Mouse (Mus musculus) ES-E14 (cell line): ENCODE results near the gene Thtpa. TPM values are rescaled to one million over a fixed set of nuclear protein-coding genes. Genes with fewer than 3 reads are reported as not detected.

Source experiments
- DNase-seq: peaks from one replicate; pipeline ENCODE4 v3.0.0-alpha.2; 2013; ENCODE audit warnings: low read depth, low spot score
- H3K27ac ChIP-seq: 2 replicates; pipeline ENCODE4 v1.5.1; 2012; ENCODE audit warnings: low read depth, mild to moderate bottlenecking, low read length, moderate library complexity, mixed read lengths; ENCODE audit not compliant: poor library complexity, insufficient read depth, severe bottlenecking
- H3K36me3 ChIP-seq: 2 replicates; pipeline ENCODE4 v1.6.1; 2012; ENCODE audit warnings: mild to moderate bottlenecking, low read length, moderate library complexity, mixed read lengths; ENCODE audit not compliant: control insufficient read depth, poor library complexity, insufficient read depth, severe bottlenecking
- H3K4me1 ChIP-seq, 2 experiments: fragments of 150-350 bp in 1 of 2; sonication (generic) in 1 of 2; 2 replicates each; pipeline ENCODE4 v1.6.1; 2012; ENCODE audit warnings: low read length in 2 of 2, mild to moderate bottlenecking in 1 of 2, mixed read lengths in 1 of 2; ENCODE audit not compliant: control insufficient read depth in 2 of 2, insufficient read depth in 2 of 2, poor library complexity in 1 of 2
- H3K4me3 ChIP-seq, 2 experiments: fragments of 150-350 bp in 1 of 2; sonication (generic) in 1 of 2; 2 replicates each; pipeline ENCODE4 v1.5.1; 2012; ENCODE audit warnings: low read length in 2 of 2, low read depth in 1 of 2, mild to moderate bottlenecking in 1 of 2, mixed read lengths in 1 of 2; ENCODE audit not compliant: insufficient read depth in 1 of 2, poor library complexity in 1 of 2, severe bottlenecking in 1 of 2
- H3K9ac ChIP-seq: 2 replicates; pipeline ENCODE4 v1.6.1; 2012; ENCODE audit warnings: low read depth, mild to moderate bottlenecking, low read length, mixed read lengths; ENCODE audit not compliant: poor library complexity, insufficient read depth, severe bottlenecking
- H3K9me3 ChIP-seq: fragments of 150-350 bp; sonication (generic); 2 replicates; pipeline ENCODE4 v1.6.1; 2012; ENCODE audit warnings: low read depth, mild to moderate bottlenecking, low read length; ENCODE audit not compliant: control insufficient read depth, insufficient read depth
- CHD2 ChIP-seq: IDR thresholded peaks from 2 replicates; pipeline ENCODE4 v1.6.1; 2014; ENCODE audit warnings: mild to moderate bottlenecking, low read depth, low read length, inconsistent platforms
- HCFC1 ChIP-seq: IDR thresholded peaks from 2 replicates; pipeline ENCODE4 v1.6.1; 2012; ENCODE audit warnings: low read length, inconsistent platforms, borderline replicate concordance; ENCODE audit not compliant: insufficient read depth
- MAFK ChIP-seq: IDR thresholded peaks from 2 replicates; pipeline ENCODE4 v1.6.1; 2014; ENCODE audit warnings: mild to moderate bottlenecking, low read depth, low read length, inconsistent platforms; ENCODE audit not compliant: insufficient read depth
- ZC3H11A ChIP-seq: IDR thresholded peaks from 2 replicates; pipeline ENCODE4 v1.6.1; 2012; ENCODE audit warnings: low read depth, mild to moderate bottlenecking, inconsistent platforms, low read length, borderline replicate concordance
- ZNF384 ChIP-seq: IDR thresholded peaks from 2 replicates; pipeline ENCODE4 v1.6.1; 2012; ENCODE audit warnings: low read depth, low read length, inconsistent platforms
- in situ Hi-C, 2 experiments: fragments of 600-800 bp; cut with MboI; formaldehyde crosslinking; loops; one replicate each; pipeline ENCODE4 v1.15.1; 2025; ENCODE audit warnings: low sequenced_read_pairs in 2 of 2, inconsistent platforms in 1 of 2; ENCODE audit not compliant: unreplicated experiment in 2 of 2
- total RNA-seq: library from RNA; depleted of rRNA; stranded (reverse); fragments of 300-350 nt; gene quantifications from 2 replicates; pipeline ENCODE4 v1.2.3, GENCODE M21; 2012

The Thtpa gene
- total RNA-seq, 1 experiment, result 7.9 TPM

- TF ChIP-seq ZC3H11A, result no peak
- no peak overlapping the region for H3K9ac ChIP-seq
- in situ Hi-C loops, result no loop called here
These were observed 40.8 kb upstream of the Thtpa start for GRCm38 (mm10) chr14:55053708-55054190.

GRCm38 (mm10) chr14:55054191-55054749 lies 40.3 kb upstream of the Thtpa start:
- no peak overlapping the region for H3K9ac ChIP-seq
- H3K4me1 ChIP-seq, result peaks cover 5 to 7% of the 10 kb centered on the region in 2 experiments; a peak in 2 of 4 replicates
- H3K36me3 ChIP-seq, result no peaks in the 10 kb centered on the region
- no peaks in the 10 kb centered on the region for H3K9me3 ChIP-seq
- no peak overlapping the region for H3K4me3 ChIP-seq
- H3K27ac ChIP-seq, result no peak overlapping the region
- in situ Hi-C loops, result no loop called here
- no peak for DNase-seq
- TF ChIP-seq ZNF384, result no peak
- no peak for TF ChIP-seq HCFC1
- no peak for TF ChIP-seq ZC3H11A
- no peak for TF ChIP-seq MAFK
- TF ChIP-seq CHD2, result no peak

More at GRCm38 (mm10) chr14:55053708-55054190, 40.8 kb upstream of the Thtpa start:
- DNase-seq, result no peak
- no peaks in the 10 kb centered on the region for H3K36me3 ChIP-seq
- H3K4me1 ChIP-seq, result peaks cover 4 to 9% of the 10 kb centered on the region in 2 experiments; a peak in 1 of 4 replicates
- H3K9me3 ChIP-seq, result no peaks in the 10 kb centered on the region
- no peak overlapping the region for H3K4me3 ChIP-seq
- H3K27ac ChIP-seq, result no peak overlapping the region

- H3K4me1 ChIP-seq, result peaks cover 7 to 9% of the 10 kb centered on the region in 2 experiments; a peak in 3 of 4 replicates
- DNase-seq, result no peak
- in situ Hi-C loops, result no loop called here
- no peaks in the 10 kb centered on the region for H3K9me3 ChIP-seq
- H3K4me3 ChIP-seq, result no peak overlapping the region
- no peaks in the 10 kb centered on the region for H3K36me3 ChIP-seq
- no peak overlapping the region for H3K9ac ChIP-seq
- H3K27ac ChIP-seq, result no peak overlapping the region
- TF ChIP-seq HCFC1 (no peak), MAFK (no peak), ZNF384 (no peak), CHD2 (no peak), ZC3H11A (no peak)
These were observed 39.3 kb upstream of the Thtpa start for GRCm38 (mm10) chr14:55055167-55055834.

- H3K36me3 ChIP-seq, result peaks cover 4% of the 10 kb centered on the region; the same call in 1 of the 2 replicates
- no peak overlapping the region for H3K4me3 ChIP-seq
- no peaks in the 10 kb centered on the region for H3K9me3 ChIP-seq
- no peak for DNase-seq
- TF ChIP-seq HCFC1 (no peak), MAFK (no peak), ZC3H11A (no peak), ZNF384 (no peak), CHD2 (no peak)
- in situ Hi-C loops, result no loop called here
- H3K9ac ChIP-seq, result no peak overlapping the region
- peaks cover 7 to 24% of the 10 kb centered on the region in 2 experiments; a peak in 3 of 4 replicates for H3K4me1 ChIP-seq
- H3K27ac ChIP-seq, result no peak overlapping the region
These were observed 35.6 kb upstream of the Thtpa start for GRCm38 (mm10) chr14:55059009-55059408.
